Mouse (Mus musculus) gastrocnemius, adult 8-10 months (tissue): ENCODE measurements around the gene Ccdc146. TPM values are rescaled to one million over a fixed set of nuclear protein-coding genes. Genes with fewer than 3 reads are reported as not detected.
"Not testable (repeated sequence)": the region's sequence is repeated elsewhere in the genome, so short reads cannot be mapped to it uniquely, and the experiment has no call there.

Source experiments
- DNase-seq, 2 experiments: peaks; one replicate each; pipeline ENCODE4 v3.0.0; 2022; ENCODE audit warnings: low spot score in 2 of 2
- total RNA-seq, 4 experiments: library from RNA; stranded (reverse); gene quantifications; 2 replicates each; pipeline ENCODE4 v1.2.4; 2022

The Ccdc146 gene
- total RNA-seq, 4 experiments from 2014 or later, result 2.8 to 4.4 (median 3.1) TPM

- DNase-seq, result no peak
Observed at GRCm38 (mm10) chr5:21331656-21332055, 92.8 kb downstream of the Ccdc146 start.

GRCm38 (mm10) chr5:21329672-21330665 is 94.5 kb downstream of the Ccdc146 start:
- peak in 1 of 2 experiments; percentile 14 for DNase-seq

GRCm38 (mm10) chr5:21328560-21328959 is 95.9 kb downstream of the Ccdc146 start:
- DNase-seq, result no peak

- peak in 1 of 2 experiments; percentile 17 for DNase-seq
Observed at GRCm38 (mm10) chr5:21326494-21326893, 98.0 kb downstream of the Ccdc146 start.

- DNase-seq, result no peak
Observed at GRCm38 (mm10) chr5:21320138-21320537, 104.3 kb downstream of the Ccdc146 start.

GRCm38 (mm10) chr5:21314696-21315095 is 109.8 kb downstream of the Ccdc146 start:
- DNase-seq, result no peak

GRCm38 (mm10) chr5:21307165-21307564 is 117.3 kb downstream of the Ccdc146 start:
- no peak for DNase-seq

GRCm38 (mm10) chr5:21301011-21301410 is 123.5 kb downstream of the Ccdc146 start:
- peak in 1 of 2 experiments; percentile 12 for DNase-seq

- no peak for DNase-seq
Observed at GRCm38 (mm10) chr5:21300058-21300457, 124.4 kb downstream of the Ccdc146 start.

GRCm38 (mm10) chr5:21299076-21299755 is 125.3 kb downstream of the Ccdc146 start:
- no peak for DNase-seq

- DNase-seq, result no peak
Observed at GRCm38 (mm10) chr5:21295683-21296082, 128.8 kb downstream of the Ccdc146 start.

GRCm38 (mm10) chr5:21290594-21290993 is 133.9 kb downstream of the Ccdc146 start:
- DNase-seq, result no peak

- DNase-seq, result no peak
Observed at GRCm38 (mm10) chr5:21288658-21289435, 135.6 kb downstream of the Ccdc146 start.

GRCm38 (mm10) chr5:21283356-21284062 is 141.0 kb downstream of the Ccdc146 start:
- DNase-seq, result peak in 1 of 2 experiments; percentile 33

GRCm38 (mm10) chr5:21277685-21278084 is 146.8 kb downstream of the Ccdc146 start:
- DNase-seq, result not testable (repeated sequence)

GRCm38 (mm10) chr5:21271386-21272354 is 152.8 kb downstream of the Ccdc146 start:
- DNase-seq, result no peak

GRCm38 (mm10) chr5:21270756-21271155 is 153.7 kb downstream of the Ccdc146 start:
- DNase-seq, result no peak

- peak in 1 of 2 experiments; percentile 15 for DNase-seq
Observed at GRCm38 (mm10) chr5:21269446-21269845, 155.0 kb downstream of the Ccdc146 start.

- no peak for DNase-seq
Observed at GRCm38 (mm10) chr5:21267090-21267489, 157.4 kb downstream of the Ccdc146 start.
